Mouse (Mus musculus): ENCODE data around the gene Hnrnpl.

GRCm38 (mm10) chr7:28773163-28773562, 35.2 kb upstream of the Hnrnpl start:
- TF ChIP-seq POLR2A (IDR thresholded peaks at IDR 0.05; ENCODE audit: low read depth, low read length) (no peak), CTCF (IDR thresholded peaks at IDR 0.05; ENCODE audit: extremely low read depth, insufficient read length, insufficient replicate concordance, low read depth, low read length) (no peak)
